Mouse (Mus musculus): ENCODE measurements around the gene I0C0044D17Rik. TPM values are rescaled to one million over a fixed set of nuclear protein-coding genes. Genes with fewer than 3 reads are reported as not detected.

The I0C0044D17Rik gene
- total RNA-seq, 2 experiments from 2014 or later = not detected

DNA sequence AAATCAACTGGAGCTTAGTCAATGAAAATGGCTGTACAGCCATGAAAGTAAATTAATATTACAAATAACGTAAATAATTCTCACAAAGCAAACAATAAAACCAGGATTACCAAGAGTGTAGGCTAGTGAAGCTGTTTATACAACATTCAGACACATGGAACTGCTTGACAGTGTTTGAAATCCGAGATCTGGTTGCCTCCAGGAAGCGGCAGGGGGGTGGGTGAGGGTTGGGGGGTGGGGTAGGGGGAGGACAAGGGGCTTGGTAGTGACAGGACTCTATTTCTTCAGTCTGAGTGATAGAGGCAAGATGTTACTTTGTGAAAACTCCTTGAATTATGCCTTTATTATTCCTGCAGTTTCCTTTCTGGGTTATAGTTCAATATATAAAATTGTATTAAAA is 3.1 kb upstream of the I0C0044D17Rik start:
- DNase-seq = no peak

DNA sequence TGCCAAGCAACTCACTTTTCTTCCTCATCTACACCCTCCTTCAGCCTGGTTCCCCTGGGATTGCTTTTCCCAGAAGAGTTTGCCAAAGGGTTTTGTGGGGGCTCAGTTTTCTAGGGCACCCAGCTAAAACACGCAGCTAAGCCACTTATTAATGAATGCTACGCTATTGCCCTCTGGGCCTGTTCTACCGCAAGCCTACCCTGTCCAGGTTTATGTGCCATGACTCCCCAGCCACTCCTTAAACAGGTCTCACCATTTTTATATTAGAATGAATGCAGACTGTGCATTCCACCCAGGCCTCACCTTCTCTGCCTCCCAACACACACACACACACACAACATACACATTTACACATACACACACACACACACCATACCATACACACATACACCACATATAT is 593 bp downstream of the I0C0044D17Rik start:
- no peak for DNase-seq

DNA sequence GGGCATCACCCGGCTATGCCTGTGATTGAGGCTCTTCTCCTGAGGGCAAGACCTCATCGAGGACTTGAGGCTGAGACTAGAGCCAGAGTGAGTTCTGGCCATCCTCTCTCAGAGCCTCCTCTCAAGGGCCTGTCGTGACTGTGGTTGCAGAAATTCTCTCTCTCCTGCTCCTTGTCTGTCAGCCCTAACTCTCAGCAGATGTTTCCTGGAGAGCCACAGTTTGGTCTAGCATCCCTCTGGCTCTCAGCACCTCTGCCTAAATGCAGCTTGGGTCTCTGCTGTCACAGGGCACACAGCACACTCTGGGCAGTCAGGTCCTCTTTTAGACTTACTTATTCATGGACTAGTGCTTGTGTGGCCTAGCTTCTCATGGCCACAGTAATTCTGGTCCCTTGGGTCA is 1.2 kb downstream of the I0C0044D17Rik start:
- no peak for DNase-seq

DNA sequence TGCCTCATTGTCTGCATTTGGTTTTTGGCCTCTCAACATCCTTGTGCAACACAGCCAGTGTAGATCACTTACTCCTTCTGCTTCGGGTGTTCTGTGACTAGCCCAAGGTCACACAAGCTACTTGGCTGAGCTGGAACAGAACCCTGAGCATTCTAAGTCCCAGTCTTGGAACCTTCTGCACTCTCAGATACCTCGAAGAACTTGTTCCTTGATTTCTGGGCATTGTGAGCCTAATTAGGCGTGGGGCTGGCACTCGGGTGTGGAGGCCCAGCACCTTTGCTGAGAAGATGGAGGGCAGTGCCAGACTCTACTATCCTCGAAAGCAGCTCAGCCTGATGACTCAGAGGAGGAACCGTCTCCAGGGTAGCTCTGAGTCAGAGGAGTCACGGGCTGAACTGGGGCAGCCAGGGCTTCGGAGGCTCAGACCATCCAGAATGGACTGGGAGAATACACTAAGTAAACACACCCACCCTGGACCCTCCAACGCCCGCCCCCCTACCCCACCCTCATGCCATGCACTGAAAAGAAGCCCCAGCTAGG is 4.4 kb downstream of the I0C0044D17Rik start:
- no peak for DNase-seq

DNA sequence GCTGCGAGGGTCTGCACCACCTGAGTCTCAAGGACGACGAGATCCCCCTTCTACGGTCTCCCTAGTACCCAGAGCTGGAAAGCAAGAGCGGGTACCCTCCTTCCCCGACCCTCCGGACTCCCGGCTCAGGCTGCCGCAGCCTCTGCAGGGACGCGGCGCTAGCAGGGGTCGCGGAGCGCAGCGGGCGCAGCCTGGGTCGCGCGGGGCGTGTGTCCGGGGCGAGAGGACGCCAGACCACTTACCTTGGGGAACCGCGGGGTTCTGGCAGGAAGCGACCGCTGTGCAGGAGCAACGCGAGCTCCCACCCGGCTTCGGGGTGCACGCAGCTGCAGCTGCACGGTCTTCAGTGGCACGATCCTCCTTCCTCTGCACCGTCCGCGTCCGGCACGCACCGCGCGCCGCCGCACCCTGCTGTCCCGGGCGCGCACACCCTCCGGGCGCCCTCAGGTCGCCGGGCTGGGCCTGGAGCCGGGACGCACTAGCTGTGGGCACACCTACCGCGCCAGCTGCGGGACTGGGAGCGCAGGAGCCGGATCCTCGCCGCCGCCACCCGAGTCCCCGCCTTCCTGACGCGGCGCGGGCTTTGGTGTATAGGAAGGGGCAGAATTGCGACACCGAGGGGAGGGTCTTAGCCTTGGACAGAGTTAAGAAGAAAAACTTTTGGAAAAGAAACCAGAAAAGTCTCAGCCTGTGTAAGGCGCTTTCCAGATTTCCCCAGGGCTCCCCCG is 6.3 kb downstream of the I0C0044D17Rik start, which contains the start of gene Kank4:
Gene Kank4, minus strand, starts transcription at position 354 of the 728 bp plus-strand sequence.
- peak in 1 of 2 experiments; percentile 7 for DNase-seq

DNA sequence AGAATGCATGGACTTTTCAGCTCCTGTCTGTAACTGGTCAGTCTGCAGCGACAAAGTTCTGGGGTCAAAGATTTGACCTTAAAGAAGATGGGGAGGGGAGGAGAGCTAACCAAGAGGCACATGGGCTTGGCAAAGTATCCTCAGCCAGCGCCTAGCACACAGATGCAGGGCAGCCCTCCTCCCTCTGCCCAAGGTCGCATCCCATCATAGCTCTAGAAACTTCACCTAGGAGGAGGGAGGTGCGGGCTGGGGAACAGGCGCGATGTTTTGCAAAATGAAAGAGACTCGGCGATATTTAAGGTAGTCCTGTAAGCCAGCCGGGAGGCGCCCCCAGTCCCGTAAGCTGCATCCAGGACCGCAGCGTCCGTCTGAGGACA is 6.8 kb downstream of the I0C0044D17Rik start:
- no peak for DNase-seq

DNA sequence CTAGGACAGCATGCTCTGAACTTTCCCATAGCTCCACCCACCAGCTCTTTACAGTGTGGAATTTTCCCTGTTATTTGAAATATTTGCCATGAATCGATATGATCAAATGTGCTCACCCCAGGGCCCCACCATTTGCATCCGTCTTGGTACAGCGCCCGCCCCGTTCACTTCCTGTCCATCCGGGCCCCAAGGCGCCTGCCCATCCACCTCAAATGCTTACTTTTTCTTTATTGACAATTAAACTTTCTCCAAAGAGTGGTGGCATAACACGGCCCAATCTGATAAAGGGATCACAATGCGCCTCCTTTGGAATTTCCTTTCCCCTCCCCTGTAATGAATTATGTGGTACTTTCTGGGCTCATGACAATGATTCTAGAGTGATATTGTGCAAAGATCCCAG is 17.3 kb downstream of the I0C0044D17Rik start:
- DNase-seq = no peak

DNA sequence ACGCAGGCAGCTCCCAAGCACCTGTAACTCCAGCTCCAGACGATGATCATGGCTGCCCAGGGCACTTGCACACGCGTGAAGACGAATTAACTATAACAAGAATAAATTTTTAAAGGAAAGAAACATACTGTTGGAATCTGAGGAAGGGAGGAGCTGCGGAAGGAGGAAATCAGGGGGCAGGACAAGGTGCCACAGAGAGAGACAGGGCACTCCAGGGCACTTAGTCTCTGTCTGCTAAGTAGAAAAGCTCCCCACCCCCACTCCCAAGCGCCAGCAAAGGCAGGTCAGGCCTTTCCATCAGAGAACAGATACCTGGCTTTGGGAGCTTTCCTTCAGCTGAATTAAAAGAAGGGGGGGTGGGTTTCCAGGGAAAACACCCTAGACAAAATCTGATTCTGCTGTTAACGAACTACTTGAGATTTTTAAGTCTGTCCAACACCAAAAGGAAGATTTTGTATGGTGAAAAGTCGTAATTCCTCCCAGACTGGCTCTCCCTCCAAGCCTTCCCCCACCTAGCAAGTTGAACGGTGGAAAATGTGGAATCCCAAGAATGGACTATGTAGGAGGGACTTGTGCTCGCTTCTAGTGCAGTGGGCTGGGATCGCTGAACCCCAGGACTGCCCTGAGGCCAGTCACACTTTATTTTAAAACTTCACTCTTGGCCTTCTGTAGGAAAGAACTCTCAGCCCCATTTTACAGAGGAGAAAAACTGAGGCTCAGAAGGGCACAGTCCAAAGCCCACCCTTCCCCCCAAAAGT is 18.2 kb downstream of the I0C0044D17Rik start:
- DNase-seq = no peak

DNA sequence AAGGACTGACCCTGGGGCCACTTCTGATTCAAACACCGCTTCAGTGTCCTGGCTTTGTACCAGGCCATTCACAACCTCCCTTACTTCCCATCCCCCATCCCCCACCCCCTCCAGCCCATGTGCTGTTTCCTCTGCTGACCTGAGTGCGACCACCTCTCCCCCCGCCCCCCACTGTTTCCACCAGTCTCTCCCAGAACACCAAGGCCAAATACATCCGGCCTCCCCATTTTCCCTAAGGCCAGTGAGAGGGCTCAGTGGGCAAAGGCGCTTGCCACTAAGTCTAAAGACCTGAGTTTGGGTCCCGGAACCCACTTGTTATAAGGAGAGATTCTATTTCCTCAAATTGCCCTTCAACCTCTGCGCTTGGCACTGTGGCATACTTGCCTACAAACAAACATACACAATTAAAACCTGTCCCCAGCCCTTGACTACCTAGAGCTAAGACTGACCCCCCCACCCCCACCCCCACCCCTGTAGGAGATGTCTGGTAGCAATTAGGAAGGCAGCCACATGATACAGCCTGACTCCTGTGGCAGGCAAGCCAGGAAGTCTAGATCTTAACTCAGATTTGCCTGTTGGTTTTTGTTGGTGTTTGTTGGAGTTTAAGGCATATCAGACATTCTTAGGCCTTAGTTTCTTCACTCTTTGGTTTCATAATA is 19.0 kb downstream of the I0C0044D17Rik start:
- DNase-seq = no peak

DNA sequence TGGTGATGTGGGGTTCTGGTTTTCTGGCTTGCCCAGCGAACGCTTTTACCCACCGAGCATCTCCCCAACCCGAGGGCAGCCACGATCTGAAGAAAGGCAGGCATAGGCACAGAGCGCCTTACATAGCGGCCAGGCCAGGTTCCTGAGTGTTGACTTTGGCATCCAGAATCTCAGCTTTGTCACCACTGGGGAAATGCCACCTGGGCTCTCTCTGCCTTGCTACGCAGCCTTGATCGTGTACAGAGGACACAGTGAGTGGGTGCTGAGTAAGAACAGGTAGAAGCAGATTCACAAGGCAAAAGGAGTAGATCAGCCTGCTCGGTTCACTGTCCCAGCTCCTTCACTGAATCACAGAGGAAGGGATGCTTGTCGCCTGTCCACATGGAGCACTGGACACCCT is 21.9 kb downstream of the I0C0044D17Rik start:
- no peak for DNase-seq

DNA sequence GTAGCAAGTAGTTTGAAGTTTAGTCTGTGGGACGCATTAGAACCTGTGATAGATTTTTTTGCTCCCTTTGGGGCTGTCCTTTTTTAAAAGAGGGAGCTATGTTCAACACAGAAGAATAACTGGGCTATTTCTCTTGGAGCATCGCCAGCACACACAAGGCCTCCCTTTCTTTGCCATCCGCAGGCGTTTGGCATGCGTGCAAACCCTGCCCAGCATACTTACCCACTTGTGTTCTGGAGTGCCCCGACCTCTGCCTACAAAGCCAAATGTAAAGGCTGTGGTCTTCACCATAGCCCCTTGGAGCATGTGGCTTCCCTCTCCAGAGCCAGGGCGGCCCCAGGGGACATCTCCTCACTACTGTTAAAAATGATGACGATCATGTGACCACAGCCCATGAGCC is 22.8 kb downstream of the I0C0044D17Rik start:
- DNase-seq = no peak

DNA sequence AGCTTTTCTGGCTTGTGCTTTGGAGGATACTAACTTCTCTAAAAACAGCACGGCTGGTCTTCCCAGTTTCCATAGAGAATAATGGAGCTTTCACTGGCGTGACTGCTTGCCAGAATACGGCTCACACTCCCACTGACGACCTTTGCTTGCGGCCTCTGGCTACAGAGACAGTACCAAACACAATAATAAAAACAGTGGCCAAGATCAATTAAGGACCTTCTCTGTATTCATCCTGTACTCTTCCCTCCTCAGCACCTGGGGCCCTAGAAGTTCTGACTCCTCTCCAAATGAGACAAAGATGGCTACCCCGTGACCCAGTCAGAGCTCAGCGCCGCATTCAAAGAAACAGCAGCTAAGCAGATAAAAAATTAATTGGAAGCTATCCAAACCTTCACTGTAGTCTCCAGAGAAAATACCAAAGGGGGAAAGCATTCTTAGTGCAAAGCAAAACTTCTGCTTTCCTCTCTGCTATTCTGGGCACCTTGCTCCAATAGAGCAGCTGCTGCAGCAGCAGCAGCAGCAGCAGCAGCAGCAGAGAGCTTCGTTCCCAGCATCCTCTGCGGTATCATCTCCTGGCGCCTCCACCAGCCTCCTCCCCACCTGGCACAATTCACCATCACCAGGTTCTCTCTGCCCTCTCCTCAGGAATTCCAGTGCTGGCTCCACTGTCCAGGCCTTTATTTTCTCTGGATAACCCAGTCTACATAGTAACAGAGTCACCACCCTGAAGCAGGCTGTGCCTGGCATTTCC is 26.9 kb downstream of the I0C0044D17Rik start:
- peak in 1 of 2 experiments; percentile 11 for DNase-seq

DNA sequence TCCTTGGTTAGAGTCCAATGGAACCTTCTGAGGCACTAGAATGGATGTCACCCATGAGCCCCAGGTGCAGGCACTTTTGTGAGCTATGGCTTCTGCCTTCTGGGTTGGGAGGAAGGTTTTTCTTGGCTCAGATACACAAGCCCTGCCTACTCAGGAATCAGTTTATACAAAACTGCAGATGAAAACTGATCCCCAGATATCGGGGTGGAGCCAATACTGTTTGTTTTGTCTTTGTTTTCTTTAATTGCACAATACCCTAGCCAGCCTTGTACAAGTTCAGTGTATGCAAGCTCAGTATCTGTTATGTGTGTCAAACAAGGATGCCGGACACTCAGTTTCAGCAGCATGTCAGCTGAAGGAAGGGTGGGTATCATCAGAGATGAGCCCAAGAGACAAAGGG is 28.4 kb downstream of the I0C0044D17Rik start:
- DNase-seq = no peak

DNA sequence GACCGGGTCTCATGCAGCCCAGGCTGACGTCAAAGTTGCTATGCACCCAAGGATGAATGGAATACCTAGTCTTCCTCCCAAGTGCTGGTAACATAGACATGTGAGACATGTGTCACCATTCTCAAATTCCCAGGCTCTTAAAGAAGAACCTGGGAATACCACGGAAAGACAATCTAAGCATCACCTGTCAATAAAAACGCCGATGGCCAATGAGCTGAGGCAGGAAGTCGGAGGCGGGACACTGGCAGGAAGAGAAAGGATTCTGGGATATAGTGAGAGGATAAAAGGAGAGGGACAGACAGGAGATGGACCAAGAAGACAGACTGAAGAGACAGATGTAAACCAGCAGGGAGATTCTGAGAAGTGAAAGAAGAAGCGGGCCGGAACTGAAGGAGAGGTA is 30.2 kb downstream of the I0C0044D17Rik start:
- no peak for DNase-seq

DNA sequence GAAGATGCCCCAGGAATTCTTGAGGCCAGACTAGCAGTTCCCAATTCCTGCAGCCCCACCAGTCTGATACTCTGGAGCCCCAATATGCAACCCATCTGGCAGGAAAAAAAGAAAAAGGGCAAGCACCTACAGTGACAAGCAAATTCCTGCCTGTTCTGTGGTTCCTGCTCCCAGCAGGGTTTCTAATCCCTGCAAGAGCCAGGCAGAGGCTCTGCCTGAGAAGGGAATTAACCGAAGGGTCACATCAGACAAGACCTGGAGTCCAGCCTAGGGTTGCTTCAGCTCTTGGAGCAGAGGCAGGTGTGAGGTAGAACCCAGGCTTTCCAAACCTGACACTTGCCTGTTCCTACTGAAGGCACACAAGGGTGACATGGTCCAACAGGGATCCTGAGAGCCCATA is 32.9 kb downstream of the I0C0044D17Rik start:
- DNase-seq = no peak

DNA sequence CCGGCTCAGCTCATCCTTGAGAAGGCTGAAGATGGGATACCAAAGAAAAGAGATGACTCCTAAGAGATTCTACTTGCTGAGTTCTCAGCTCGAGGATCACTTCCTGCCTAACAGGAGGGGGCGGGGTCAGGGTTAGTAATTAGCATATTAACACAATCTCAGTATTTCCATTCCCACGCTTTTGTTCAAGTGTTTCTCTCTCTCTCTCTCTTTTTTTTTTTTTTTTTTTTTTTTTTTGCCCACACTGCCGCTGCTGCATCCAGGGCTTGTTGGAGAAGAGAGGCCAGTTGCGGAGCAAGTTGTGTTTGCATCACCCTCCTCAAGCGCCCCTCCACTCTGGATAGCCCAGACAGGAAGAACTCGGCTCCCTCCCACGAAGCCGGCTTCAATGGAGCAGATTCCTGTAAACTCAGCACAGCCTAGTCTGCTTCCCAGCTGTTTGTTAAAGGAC is 33.8 kb downstream of the I0C0044D17Rik start:
- DNase-seq = no peak

DNA sequence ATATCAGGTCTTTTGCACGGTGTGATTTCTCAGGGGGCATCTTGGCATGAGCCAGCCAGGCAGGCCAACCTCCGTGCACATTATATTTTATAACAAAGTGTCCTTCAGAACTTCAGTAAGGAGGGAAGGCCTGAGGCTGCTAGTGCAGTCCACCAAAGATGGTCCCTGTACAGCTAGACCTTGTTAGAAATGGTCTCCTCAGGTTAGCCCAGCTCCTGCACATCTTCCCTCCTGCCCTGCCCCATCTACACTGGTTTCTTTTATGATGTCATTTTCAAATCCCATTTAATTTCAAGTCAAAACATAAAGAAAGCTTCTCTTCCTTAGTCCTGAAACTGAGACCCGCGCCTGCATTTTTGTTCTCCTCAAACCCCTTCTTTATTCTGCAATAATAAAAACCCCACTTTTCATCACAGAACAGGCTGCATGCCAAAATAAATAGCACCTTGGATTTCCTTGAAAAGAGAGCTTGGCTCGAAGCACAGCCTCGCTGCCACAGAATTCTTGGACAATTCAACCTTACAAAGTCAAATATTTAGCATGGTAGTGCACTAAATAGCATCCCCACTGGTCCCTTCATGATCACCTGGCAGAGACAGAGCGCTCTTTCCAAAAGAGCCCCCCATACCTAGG is 34.4 kb downstream of the I0C0044D17Rik start:
- no peak for DNase-seq

DNA sequence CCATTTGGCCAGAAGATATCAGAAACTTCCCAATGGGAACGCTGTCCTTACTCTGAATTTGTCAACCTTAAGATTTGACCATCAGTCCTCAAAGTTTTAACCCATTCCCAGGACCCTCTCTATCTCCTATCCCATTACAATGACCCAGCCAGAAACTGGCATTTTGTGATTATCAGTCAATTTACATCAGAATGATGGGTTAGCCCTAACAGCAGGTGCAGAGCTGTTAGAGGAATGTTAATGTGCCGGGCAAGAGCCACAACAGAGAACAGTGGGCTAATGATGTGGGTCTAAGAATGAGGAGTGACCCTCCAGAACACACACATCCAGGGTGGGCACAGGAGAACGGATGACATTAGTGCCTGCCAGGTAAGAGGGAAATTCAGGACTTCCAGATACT is 37.4 kb downstream of the I0C0044D17Rik start:
- no peak for DNase-seq

DNA sequence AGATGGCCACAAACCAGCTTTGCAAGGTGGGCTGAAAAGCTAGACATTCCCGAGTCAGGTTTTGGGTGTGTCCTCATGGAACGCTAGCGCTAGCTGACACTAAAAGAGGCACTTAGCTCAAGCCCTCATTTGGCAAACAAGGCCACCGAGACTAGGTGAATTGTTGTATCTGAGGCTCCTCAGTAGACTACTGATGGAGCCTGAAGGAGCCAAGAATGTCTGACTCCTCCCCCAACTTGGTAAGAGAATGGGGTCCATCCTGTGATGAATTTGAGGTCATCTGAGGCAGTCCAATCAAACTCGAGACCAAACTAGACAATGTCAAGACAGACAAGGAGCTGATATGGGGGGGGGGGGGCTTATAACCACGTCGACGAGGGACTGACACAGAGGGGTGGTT is 37.8 kb downstream of the I0C0044D17Rik start:
- DNase-seq = no peak

DNA sequence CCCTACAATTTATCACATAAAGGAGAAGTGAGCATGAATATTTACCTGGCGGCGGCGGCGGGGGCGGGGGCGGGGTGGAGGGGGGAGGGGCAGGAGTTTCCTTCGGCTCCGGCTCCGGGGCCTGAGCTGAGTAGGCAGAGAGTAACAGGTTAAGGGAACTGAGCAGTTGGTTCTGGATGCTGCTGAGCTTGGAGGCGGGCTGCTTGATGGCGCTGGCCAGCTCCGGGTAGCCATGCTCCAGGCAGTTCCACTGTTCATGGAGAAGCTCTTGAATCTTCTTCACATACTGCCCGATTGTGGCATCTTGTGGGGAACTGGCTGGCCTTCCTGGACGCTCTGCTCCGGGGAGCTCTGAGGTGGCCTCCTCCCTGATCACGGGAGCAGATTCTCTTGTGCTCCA is 45.4 kb downstream of the I0C0044D17Rik start:
- no peak for DNase-seq

DNA sequence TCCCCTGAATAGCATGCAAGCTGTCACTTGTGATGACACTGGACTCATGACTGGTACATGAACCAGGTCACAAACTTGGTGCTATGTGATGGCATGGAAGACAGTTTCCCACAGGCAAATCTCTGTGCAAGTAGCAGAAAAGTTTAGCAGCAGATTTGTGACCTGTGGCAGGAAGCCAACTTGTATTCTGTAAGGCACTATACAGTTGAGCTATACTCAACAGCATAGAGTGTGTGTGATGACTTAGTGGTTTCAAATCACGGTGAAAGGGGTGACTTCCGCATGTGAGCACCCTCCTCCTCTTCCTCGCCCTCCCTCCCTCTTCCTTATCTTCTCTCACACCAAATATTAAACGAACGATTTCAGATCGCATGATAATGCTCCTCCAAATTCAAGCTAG is 46.2 kb downstream of the I0C0044D17Rik start:
- DNase-seq = no peak

Measured in layer of hippocampus, postnatal 36 days (tissue).